Mouse (Mus musculus) kidney, embryonic 16.5 days (tissue): ENCODE measurements around the gene Selenof. TPM values are rescaled to one million over a fixed set of nuclear protein-coding genes. Genes with fewer than 3 reads are reported as not detected.

Source experiments
- ATAC-seq: fragments of 200-750 bp; cut with Nextera tagmentation; 2 replicates; pipeline ENCODE4 v1.8.0; 2017; ENCODE audit warnings: moderate TSS enrichment; ENCODE audit not compliant: low FRiP score, low TSS enrichment
- H3K27ac ChIP-seq: fragments of 300-500 bp; sonication (generic); 2 replicates; pipeline ENCODE4 v1.5.1; 2014; ENCODE audit warnings: low read length
- H3K27me3 ChIP-seq: fragments of 300-500 bp; sonication (generic); 2 replicates; pipeline ENCODE4 v1.6.1; 2014; ENCODE audit warnings: low read length, control low read depth, mixed read lengths; ENCODE audit not compliant: insufficient read depth
- H3K36me3 ChIP-seq: fragments of 300-500 bp; sonication (generic); 2 replicates; pipeline ENCODE4 v1.6.1; 2014; ENCODE audit warnings: low read length, control low read depth, mixed read lengths; ENCODE audit not compliant: insufficient read depth
- H3K4me1 ChIP-seq: fragments of 300-500 bp; sonication (generic); 2 replicates; pipeline ENCODE4 v1.6.1; 2014; ENCODE audit warnings: low read length, control low read depth, mixed read lengths; ENCODE audit not compliant: insufficient read depth
- H3K4me2 ChIP-seq: fragments of 300-500 bp; sonication (generic); replicated peaks from 2 replicates; pipeline ENCODE4 v1.6.1; 2014; ENCODE audit warnings: low read depth, low read length
- H3K4me3 ChIP-seq: fragments of 300-500 bp; sonication (generic); 2 replicates; pipeline ENCODE4 v1.5.1; 2014; ENCODE audit warnings: mild to moderate bottlenecking, low read length
- H3K9ac ChIP-seq: fragments of 300-500 bp; sonication (generic); replicated peaks from 2 replicates; pipeline ENCODE4 v1.6.1; 2014; ENCODE audit warnings: low read length
- H3K9me3 ChIP-seq: fragments of 300-500 bp; sonication (generic); 2 replicates; pipeline ENCODE4 v1.6.1; 2016; ENCODE audit warnings: low read length, control low read depth
- WGBS: fragments of 180-500 bp; shearing (Covaris S2); extraction: QIAGEN DNeasy Blood & Tissue Kit; methylation state at CpG from one replicate; pipeline ENCODE4 v1.1.7; 2014; 5-methylcytosine and 5-hydroxymethylcytosine counted together
- polyA plus RNA-seq: library from polyadenylated mRNA; unstranded; fragments of >200 nt; fragmentation: Nextera tagmentation; extraction: Ambion mirVana; gene quantifications from 2 replicates; pipeline ENCODE4 v1.2.1, GENCODE M21; 2015

Gene Selenof
- polyA plus RNA-seq, 1 experiment from 2014 or later, result 709 TPM

GRCm38 (mm10) chr3:144578921-144579320 lies 8.8 kb downstream of the Selenof start:
- no peaks in the 10 kb centered on the region for H3K9me3 ChIP-seq
- 90% methylated on average over 4 of the region's 4 CpGs for WGBS

DNA sequence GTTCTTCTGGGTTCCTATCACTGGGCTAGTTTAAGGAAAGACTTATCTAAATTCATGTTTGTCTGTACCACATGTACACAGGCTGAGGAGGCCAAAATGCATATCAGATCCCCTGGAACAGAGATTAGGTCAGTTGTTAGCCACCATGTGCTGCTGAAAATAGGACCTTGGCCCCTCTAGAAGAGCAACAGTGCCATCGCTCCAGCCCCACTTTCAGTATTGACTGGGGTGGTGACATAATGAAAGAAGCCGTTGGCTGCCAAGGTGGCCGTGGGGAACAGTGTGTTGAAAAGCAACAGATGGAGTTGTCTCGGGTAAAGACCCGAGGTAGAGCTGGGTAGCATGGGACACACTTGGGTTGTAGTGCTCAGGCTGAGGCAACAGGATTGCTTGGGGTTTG lies 9.7 kb downstream of the Selenof start:
- no peak overlapping the region for H3K4me2 ChIP-seq
- 84% methylated on average over 5 of the region's 5 CpGs for WGBS
- H3K9ac ChIP-seq, result no peak overlapping the region
- H3K4me3 ChIP-seq, result no peak overlapping the region
- peaks cover 34% of the 10 kb centered on the region for H3K36me3 ChIP-seq
- no peaks in the 10 kb centered on the region for H3K27me3 ChIP-seq
- no peak overlapping the region for H3K27ac ChIP-seq
- H3K9me3 ChIP-seq, result no peaks in the 10 kb centered on the region
- H3K4me1 ChIP-seq, result 0 out of 2 replicates have a peak, but pooled peaks cover 11% of the 10 kb centered on the region
- no peak for ATAC-seq

More at GRCm38 (mm10) chr3:144578921-144579320, 8.8 kb downstream of the Selenof start:
- ATAC-seq, result no peak
- Histone ChIP-seq H3K4me1 (0 out of 2 replicates have a peak, but pooled peaks cover 11% of the 10 kb centered on the region), H3K27ac (no peak overlapping the region), H3K4me3 (no peak overlapping the region), H3K9ac (no peak overlapping the region), H3K36me3 (peaks cover 39% of the 10 kb centered on the region), H3K4me2 (no peak overlapping the region), H3K27me3 (no peaks in the 10 kb centered on the region)

DNA sequence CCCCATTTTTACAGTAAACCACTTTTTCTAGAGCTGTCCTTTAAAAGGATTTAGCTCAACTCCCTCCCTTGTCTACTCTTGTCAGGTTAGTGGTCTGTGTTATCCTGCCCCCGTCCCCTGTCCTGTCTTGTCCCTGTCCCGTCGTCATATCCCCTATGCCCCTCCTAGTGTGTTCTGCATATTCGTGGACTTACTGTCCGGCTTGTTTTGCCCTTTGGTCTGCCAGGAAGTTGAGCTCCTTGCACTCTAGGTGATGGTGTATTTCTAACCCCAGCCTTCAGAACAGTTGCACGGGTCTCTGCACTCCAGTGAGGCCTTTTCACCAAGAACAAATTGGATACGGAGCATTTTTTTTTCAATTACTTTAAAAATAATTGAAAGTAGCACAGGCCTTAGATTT lies 10.2 kb downstream of the Selenof start:
- Histone ChIP-seq H3K9me3 (no peaks in the 10 kb centered on the region), H3K9ac (no peak overlapping the region), H3K27me3 (no peaks in the 10 kb centered on the region), H3K4me1 (0 out of 2 replicates have a peak, but pooled peaks cover 11% of the 10 kb centered on the region), H3K4me2 (no peak overlapping the region), H3K36me3 (peaks cover 36% of the 10 kb centered on the region), H3K4me3 (no peak overlapping the region), H3K27ac (no peak overlapping the region)
- WGBS, result 74% methylated on average over 7 of the region's 7 CpGs
- ATAC-seq, result no peak

GRCm38 (mm10) chr3:144581842-144582241 lies 11.7 kb downstream of the Selenof start:
- Histone ChIP-seq H3K4me1 (0 out of 2 replicates have a peak, but pooled peaks cover 11% of the 10 kb centered on the region), H3K27ac (peak overlapping the region; percentile 37; the same call in 1 of the 2 replicates), H3K36me3 (peaks cover 44% of the 10 kb centered on the region), H3K9me3 (no peaks in the 10 kb centered on the region), H3K4me2 (no peak overlapping the region), H3K27me3 (no peaks in the 10 kb centered on the region), H3K9ac (no peak overlapping the region), H3K4me3 (no peak overlapping the region)
- ATAC-seq, result no peak
- WGBS, result 63% methylated on average over 3 of the region's 3 CpGs

DNA sequence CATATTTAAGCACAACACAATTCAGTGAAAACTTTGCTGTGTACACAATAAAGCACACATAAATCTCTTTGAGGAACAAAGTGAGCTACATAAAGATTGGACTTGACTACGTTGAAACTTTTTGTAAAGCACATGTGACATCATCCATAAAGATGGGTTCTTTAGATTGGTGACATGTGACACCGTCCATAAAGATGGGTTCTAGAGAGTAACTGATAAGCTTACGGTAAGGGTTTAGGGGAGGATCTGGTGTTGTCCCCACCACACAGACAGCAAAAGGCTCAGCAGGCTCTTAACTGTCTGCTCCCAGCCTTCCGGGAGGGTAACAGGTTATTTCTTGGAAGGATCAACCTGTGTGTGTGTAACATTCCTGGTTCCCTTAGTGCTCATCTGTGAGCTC lies 12.2 kb downstream of the Selenof start:
- Histone ChIP-seq H3K4me1 (0 out of 2 replicates have a peak, but pooled peaks cover 11% of the 10 kb centered on the region), H3K27ac (no peak overlapping the region), H3K4me3 (no peak overlapping the region), H3K9ac (no peak overlapping the region), H3K36me3 (peaks cover 48% of the 10 kb centered on the region), H3K4me2 (no peak overlapping the region), H3K9me3 (no peaks in the 10 kb centered on the region), H3K27me3 (no peaks in the 10 kb centered on the region)
- WGBS, result 76% methylated on average over 4 of the region's 4 CpGs
- ATAC-seq, result no peak

- Histone ChIP-seq H3K9me3 (no peaks in the 10 kb centered on the region), H3K4me1 (0 out of 2 replicates have a peak, but pooled peaks cover 11% of the 10 kb centered on the region), H3K27me3 (no peaks in the 10 kb centered on the region), H3K36me3 (peaks cover 46% of the 10 kb centered on the region), H3K4me2 (no peak overlapping the region), H3K27ac (no peak overlapping the region), H3K4me3 (no peak overlapping the region), H3K9ac (no peak overlapping the region)
- WGBS, result 68% methylated on average over 5 of the region's 5 CpGs
- ATAC-seq, result no peak
Measured at GRCm38 (mm10) chr3:144583789-144584188, 13.7 kb downstream of the Selenof start.

DNA sequence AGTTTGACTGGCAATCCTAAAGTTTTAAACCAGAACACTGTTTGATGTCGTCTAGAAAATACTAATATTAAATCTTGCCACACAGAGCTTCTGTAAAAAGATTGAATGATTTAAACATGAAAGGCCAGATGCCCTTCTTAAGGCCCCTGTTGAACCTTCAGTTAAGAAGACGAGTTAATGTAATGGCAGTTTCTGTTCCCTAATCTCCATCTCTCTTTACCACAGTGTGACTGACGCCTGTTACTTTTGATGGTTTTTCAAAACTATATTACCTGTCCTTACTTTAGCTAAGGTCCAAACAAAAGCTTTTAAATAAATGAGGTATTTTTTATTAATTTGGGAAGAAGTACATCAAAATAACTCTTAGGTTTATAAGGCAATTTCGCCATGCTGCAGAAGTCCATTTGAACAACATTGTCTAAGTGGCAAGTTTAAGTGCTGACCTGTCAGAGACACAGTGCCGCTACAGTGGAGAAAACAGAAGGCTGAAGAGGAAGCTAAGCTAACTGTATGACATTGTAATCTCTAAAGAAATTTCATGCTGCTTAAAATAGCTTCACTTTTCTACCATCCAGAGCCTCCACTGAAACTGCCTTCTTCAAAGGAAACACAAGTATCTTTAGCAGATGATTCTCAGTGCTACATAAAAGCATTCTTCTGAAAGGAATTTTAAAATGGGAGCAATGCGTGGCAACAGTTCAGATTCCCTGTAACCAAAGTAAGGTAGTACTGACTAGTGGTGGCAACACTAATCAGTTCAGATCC lies 14.9 kb downstream of the Selenof start:
- no peak overlapping the region for H3K4me2 ChIP-seq
- 88% methylated on average over 6 of the region's 6 CpGs for WGBS
- no peak overlapping the region for H3K4me3 ChIP-seq
- no peak overlapping the region for H3K27ac ChIP-seq
- no peaks in the 10 kb centered on the region for H3K9me3 ChIP-seq
- H3K27me3 ChIP-seq, result no peaks in the 10 kb centered on the region
- H3K4me1 ChIP-seq, result 0 out of 2 replicates have a peak, but pooled peaks cover 8% of the 10 kb centered on the region
- H3K9ac ChIP-seq, result no peak overlapping the region
- no peak for ATAC-seq
- H3K36me3 ChIP-seq, result peaks cover 44% of the 10 kb centered on the region

DNA sequence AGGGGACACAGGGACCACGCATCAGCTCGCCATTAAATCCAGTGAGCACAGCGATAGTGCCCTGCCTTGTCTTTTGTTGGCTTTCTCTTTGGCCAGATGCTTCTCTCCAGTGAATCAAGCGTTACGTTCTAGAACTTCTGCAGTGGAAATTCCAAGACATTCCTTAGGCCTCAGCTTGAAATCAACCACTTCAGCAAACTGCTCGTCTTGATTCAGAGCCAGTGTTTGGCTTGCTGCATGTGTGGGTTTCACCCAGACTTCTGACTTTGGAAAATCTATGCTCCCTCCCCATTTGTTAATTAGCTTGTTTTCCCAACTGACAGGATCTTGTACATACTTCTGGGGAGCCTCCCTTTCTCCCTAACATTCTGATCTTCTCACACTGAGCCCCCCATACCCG lies 16.6 kb downstream of the Selenof start:
- WGBS, result 80% methylated on average over 7 of the region's 7 CpGs
- Histone ChIP-seq H3K36me3 (peaks cover 48% of the 10 kb centered on the region), H3K4me1 (no peaks in the 10 kb centered on the region), H3K4me2 (no peak overlapping the region), H3K27me3 (no peaks in the 10 kb centered on the region), H3K4me3 (no peak overlapping the region), H3K9ac (no peak overlapping the region), H3K9me3 (no peaks in the 10 kb centered on the region), H3K27ac (no peak overlapping the region; the same call in 1 of the 2 replicates)
- no peak for ATAC-seq

DNA sequence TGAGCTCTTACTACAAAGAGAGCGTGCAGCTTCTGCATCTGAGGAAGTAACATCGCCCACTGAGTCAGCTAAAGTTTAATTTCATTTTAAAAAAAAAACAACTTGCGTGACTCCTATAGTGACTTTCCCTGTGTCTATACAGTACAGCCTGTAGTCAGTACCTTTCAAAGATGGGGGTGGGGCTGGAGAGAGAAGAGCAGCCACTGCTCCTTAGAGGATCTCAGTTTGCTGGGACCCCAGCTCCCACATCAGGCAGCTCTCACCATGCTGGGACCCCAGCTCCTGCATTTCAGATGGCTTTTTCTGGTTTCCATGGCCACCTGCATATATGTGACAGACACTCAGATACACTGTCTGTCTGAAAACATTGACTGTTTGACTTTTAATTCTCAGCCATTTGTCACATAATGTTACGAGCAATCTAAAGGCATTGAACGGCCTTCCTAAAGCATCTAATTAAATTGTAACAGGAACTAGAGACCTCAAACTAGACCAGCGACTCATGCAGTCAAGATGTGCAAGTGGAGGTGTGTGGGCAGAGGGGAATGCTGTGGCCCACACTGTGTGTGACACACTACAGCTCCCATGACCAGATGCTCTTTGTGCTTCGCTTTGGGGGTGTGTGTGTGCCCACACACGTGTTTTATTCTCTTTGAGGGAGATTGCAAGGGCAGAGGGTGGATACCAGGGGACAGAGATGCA lies 19.2 kb downstream of the Selenof start:
- no peak overlapping the region for H3K9ac ChIP-seq
- H3K4me1 ChIP-seq, result no peaks in the 10 kb centered on the region
- 86% methylated on average over 8 of the region's 8 CpGs for WGBS
- no peak overlapping the region for H3K4me3 ChIP-seq
- H3K27me3 ChIP-seq, result no peaks in the 10 kb centered on the region
- H3K27ac ChIP-seq, result no peak overlapping the region
- H3K9me3 ChIP-seq, result no peaks in the 10 kb centered on the region
- peaks cover 43% of the 10 kb centered on the region for H3K36me3 ChIP-seq
- H3K4me2 ChIP-seq, result no peak overlapping the region
- ATAC-seq, result no peak
